Mouse (Mus musculus): ENCODE data around the gene Spsb1. TPM values are rescaled to one million over a fixed set of nuclear protein-coding genes. Genes with fewer than 3 reads are reported as not detected.

The Spsb1 gene
- polyA plus RNA-seq, 1 experiment, result 12.5 TPM

GRCm38 (mm10) chr4:149986671-149987417 is 32.0 kb upstream of the Spsb1 start:
- no peak for DNase-seq (ENCODE audit: extremely low spot score in 1 of 2, low spot score in 1 of 2)

GRCm38 (mm10) chr4:149983921-149984645 is 29.2 kb upstream of the Spsb1 start:
- DNase-seq (ENCODE audit: extremely low spot score in 1 of 2, low spot score in 1 of 2), result no peak

DNA sequence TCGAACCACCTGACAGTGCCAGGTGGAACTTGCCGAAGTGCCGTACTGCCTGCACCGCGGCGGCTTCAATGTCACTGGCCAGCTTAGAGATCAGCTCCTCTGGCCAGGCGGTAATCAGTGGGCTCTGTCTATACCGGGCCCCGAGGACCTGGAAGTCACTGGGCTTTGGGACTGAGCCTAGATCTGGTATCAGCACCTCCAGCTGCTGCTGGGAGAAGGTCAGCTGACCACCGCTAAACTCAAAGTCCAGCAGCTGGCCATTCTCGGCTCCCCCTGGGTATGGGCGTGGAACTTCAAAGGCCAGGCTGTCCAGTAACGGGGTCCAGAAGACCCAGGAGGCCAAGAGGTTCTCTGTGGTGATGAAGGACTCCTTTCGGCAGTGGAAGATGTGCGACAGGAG is 27.3 kb upstream of the Spsb1 start:
- no peak for DNase-seq (ENCODE audit: extremely low spot score in 1 of 2, low spot score in 1 of 2)

- DNase-seq (ENCODE audit: extremely low spot score in 1 of 2, low spot score in 1 of 2), result peak; percentile 74 to 94
Observed at GRCm38 (mm10) chr4:149979819-149980308, 25.0 kb upstream of the Spsb1 start.

GRCm38 (mm10) chr4:149978820-149979219 is 24.0 kb upstream of the Spsb1 start:
- DNase-seq (ENCODE audit: extremely low spot score in 1 of 2, low spot score in 1 of 2), result no peak

DNA sequence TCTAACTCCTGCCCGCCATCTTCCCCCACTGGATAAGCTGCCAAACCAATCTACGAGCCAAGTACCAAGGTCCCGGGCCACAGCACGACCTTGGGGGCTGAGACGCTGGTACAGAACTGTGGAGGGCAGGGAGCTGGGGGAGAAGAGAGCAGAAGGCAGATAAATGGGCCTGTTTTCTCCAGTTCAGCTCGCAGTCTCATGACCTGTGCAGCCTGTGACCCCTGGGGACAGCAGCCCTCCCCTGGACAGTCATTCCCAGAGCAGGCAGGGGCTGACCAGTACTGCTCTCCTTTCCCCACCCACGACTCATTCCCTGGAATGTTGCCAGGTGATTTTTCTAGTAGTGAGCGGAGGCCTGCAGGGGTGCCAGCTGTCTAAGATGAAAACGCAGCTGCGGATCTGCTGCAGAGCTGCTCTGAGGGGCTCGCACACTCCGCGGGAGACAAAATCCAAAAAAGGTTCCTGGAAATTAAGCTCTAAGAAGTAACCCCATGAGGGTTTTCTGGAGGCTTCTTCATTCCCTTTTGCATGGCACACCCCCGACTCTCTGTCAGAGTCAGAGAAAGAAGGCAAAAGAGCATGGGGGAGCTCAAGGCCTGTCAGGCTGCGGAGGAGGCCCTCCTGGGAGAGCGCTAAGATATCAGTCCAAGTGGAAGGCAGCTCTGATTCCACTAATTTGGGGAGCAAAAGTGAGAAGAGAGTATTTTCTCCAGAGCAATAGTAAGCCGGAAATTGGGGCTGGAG is 23.1 kb upstream of the Spsb1 start:
- DNase-seq (ENCODE audit: extremely low spot score in 1 of 2, low spot score in 1 of 2), result peak in 1 of 2 experiments; percentile 45

GRCm38 (mm10) chr4:149977181-149977580 is 22.3 kb upstream of the Spsb1 start:
- DNase-seq (ENCODE audit: extremely low spot score in 1 of 2, low spot score in 1 of 2), result peak in 1 of 2 experiments; percentile 59

DNA sequence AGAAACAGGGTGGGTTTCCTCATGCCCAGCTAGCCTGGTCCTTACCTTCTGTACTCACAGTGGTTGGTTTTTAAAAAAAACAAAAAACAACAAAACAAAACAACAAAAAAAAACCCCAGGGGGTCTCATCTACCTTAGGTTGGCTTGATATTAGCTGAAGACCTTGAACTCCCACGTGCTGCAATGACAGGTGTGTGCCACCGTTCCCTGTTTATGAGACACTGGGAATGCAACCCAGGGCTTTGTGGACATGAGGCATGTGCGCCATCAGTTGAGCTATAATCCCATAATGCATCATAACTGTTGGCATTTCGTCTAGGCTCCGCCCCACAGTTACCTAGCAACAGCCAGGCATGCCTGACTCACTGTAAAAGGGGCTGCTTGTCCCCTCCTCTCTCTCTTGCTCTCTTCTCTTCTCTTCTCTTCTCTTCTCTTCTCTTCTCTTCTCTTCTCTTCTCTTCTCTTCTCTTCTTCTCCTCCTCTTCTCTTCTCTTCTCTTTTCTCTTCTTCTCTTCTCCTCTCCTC is 20.9 kb upstream of the Spsb1 start:
- no peak for DNase-seq (ENCODE audit: extremely low spot score in 1 of 2, low spot score in 1 of 2)

GRCm38 (mm10) chr4:149975291-149975690 is 20.4 kb upstream of the Spsb1 start:
- DNase-seq (ENCODE audit: extremely low spot score in 1 of 2, low spot score in 1 of 2), result no peak

GRCm38 (mm10) chr4:149971393-149971792 is 16.6 kb upstream of the Spsb1 start:
- DNase-seq (ENCODE audit: extremely low spot score in 1 of 2, low spot score in 1 of 2), result no peak

DNA sequence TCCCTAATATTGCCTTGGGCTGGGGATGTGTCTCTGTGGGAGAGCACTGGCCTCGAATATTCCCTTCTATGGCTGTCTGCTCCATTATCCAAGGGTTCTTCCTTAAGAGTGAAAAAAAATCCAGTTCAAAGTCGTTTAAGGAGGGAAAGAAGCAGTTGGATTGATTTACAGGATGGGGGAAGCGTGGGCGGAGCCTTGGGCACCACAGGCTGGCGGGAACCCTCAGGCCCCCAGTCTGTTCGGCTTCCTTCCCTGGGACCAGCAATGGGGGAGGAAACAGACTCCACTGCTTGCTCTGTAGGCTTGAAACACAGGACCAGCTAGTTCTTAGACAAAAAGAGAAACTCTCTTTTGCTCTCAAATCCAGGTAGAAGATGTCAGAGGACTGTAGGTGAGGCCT is 13.7 kb upstream of the Spsb1 start:
- DNase-seq (ENCODE audit: extremely low spot score in 1 of 2, low spot score in 1 of 2), result no peak

DNA sequence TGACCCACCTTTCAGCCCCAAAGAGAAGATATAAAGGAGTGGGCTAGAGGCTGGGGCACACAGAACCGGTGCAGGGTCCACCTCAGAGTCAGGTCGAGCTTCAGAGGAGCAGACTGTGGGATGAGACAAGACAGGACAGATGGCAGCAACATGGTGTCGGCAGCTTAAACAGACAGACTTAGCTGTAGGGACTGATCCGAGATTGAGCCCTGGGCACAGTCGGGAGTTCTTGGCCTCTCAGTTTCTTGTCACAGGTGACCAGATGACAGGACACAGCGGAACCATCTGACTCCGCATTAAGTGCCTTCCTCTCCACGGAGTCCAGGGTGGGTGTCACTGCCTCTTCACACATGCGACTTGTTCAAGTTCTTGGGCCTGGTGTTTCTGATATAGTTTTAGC is 12.1 kb upstream of the Spsb1 start:
- no peak for DNase-seq (ENCODE audit: extremely low spot score in 1 of 2, low spot score in 1 of 2)

GRCm38 (mm10) chr4:149966252-149966651 is 11.4 kb upstream of the Spsb1 start:
- no peak for DNase-seq (ENCODE audit: extremely low spot score in 1 of 2, low spot score in 1 of 2)

DNA sequence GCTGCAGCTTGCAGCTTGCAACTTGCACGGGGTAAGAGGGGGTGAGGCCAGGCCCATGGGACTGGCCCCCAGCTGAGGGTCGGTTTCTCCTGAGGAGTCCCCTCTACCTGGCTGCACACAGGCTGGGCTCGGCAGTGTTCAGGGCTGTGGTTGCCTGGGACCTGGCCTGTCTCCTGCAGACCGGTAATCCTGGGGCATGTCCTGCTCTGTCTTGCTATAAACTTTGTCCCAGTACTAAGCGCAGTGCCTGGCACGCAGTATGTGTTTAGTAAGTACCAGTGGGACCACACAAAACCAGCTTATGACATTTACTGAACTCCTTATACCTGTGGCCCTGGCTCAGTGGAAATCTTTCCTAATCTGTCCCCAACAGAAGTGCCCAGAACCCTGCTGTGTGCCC is 10.8 kb upstream of the Spsb1 start:
- no peak for DNase-seq (ENCODE audit: extremely low spot score in 1 of 2, low spot score in 1 of 2)

- DNase-seq (ENCODE audit: extremely low spot score in 1 of 2, low spot score in 1 of 2), result no peak
Observed at GRCm38 (mm10) chr4:149965242-149965641, 10.4 kb upstream of the Spsb1 start.

DNA sequence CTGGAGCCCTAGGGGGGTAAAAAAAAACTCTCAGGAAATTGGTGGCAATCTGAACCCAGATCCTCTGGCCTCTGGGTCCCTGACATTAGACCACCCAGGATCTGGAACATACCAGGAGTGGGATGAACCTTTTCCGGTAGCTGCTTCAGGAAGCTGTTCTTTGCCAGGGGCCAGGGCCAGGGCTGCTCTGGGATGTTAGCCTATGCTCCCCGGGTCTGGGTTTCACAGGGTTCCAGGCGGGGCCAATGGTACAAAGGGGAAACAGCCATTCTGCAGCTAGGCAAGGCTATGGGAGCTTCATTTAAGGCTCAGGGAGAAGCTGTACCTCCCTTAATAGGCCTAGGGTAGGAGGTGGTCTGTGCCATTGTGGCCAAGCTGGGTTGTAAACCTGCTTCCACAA is 9.9 kb upstream of the Spsb1 start:
- no peak for DNase-seq (ENCODE audit: extremely low spot score in 1 of 2, low spot score in 1 of 2)

- no peak for DNase-seq (ENCODE audit: extremely low spot score in 1 of 2, low spot score in 1 of 2)
Observed at GRCm38 (mm10) chr4:149964285-149964684, 9.4 kb upstream of the Spsb1 start.

- no peak for DNase-seq (ENCODE audit: extremely low spot score in 1 of 2, low spot score in 1 of 2)
Observed at GRCm38 (mm10) chr4:149960391-149960790, 5.5 kb upstream of the Spsb1 start.

GRCm38 (mm10) chr4:149959816-149960215 is 5.0 kb upstream of the Spsb1 start:
- no peak for DNase-seq (ENCODE audit: extremely low spot score in 1 of 2, low spot score in 1 of 2)

- DNase-seq (ENCODE audit: extremely low spot score in 1 of 2, low spot score in 1 of 2), result peak; percentile 65 to 94
Observed at GRCm38 (mm10) chr4:149958566-149958965, 3.7 kb upstream of the Spsb1 start.

DNA sequence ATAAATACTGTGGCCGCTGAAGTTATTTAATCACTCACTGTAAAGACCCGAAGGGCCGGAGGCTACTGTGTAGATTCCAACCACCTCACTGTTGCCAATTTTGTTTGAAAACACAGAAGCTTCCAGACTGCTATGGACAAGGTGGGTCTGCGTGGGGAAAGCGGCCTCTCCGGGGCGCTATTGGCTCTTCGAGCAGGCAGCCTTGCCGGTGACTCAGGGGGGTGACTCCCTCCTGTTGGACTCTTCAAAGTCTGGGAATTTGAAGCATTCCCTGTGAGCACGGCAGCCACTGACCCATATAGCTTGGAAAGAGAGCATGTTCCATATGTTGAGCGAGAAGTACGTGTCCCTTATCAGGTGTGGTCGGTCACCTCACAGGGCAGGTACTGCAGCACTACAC is 1.2 kb upstream of the Spsb1 start:
- no peak for DNase-seq (ENCODE audit: extremely low spot score in 1 of 2, low spot score in 1 of 2)
